Mouse (Mus musculus): ENCODE results near the gene Aebp2. TPM values are rescaled to one million over a fixed set of nuclear protein-coding genes. Genes with fewer than 3 reads are reported as not detected.
A peak's percentile ranks its signal among the peaks of the same experiment; 100 is the strongest.

The Aebp2 gene
- polyA plus RNA-seq, 1 experiment from 2014 or later: 12.4 TPM

DNA sequence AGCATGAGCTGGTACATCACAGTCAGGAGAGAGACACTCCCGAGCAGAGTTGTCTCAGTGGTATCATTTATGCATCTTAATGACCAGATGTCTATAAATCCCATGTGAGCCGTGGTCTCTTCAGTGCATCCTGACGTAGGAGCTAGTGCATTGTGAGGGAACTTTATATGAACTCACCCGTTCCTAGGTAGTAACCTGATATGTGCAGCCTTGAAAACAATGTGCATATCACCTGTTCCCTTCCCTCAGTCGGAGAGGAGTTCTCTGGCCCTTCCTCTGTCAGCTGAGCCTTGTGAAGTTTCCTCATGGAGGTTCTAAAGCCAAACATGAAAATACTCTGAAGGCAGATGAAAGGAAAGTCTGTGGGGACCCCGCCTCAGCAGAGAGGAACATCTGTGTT, 78.8 kb downstream of the Aebp2 start:
- Histone ChIP-seq H3K9me3 (ENCODE audit: control insufficient read depth, low read length) (peaks cover 4% of the 10 kb centered on the region; the same call in 1 of the 2 replicates), H3K9ac (ENCODE audit: low read length) (no peak overlapping the region), H3K4me3 (ENCODE audit: low read depth, low read length) (no peak overlapping the region), H3K27ac (replicated peaks; ENCODE audit: low read depth, low read length) (no peak overlapping the region), H3K27me3 (ENCODE audit: control insufficient read depth, insufficient read depth, low read length) (no peaks in the 10 kb centered on the region), H3K4me2 (ENCODE audit: low read depth, severe bottlenecking) (no peak overlapping the region), H3K4me1 (ENCODE audit: control insufficient read depth, insufficient read depth, low read length) (peaks cover 2% of the 10 kb centered on the region; the same call in 1 of the 2 replicates), H3K36me3 (ENCODE audit: control insufficient read depth, insufficient read depth, low read length) (no peaks in the 10 kb centered on the region)
- ATAC-seq (ENCODE audit: insufficient number of reproducible peaks, low FRiP score, low TSS enrichment, low read depth) (no peak), DNase-seq (ENCODE audit: low spot score) (no peak)
- 78% methylated on average over 6 of the region's 6 CpGs for WGBS

DNA sequence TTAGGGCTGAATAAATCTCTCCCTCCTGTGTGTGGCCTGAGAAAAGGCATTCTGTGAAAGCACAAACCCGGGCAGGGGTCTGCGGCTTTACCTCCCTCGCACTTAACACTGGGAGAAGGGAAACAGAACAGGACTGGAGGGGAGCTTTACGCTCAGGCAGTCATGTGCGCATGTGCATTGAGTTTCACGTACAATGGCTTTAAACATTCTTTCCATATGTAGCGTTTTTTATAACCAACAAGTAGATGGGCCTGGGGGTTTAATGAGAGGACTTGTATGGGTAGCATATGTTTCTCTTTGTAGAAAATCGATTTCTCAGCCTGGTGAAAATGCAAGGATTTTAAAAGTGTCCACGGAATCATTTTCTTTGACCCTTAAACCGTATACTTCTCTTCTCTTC, 82.7 kb downstream of the Aebp2 start:
- WGBS: 49% methylated on average over 10 of the region's 10 CpGs
- Histone ChIP-seq H3K4me3 (ENCODE audit: low read depth, low read length) (no peak overlapping the region), H3K9ac (ENCODE audit: low read length) (no peak overlapping the region), H3K4me2 (ENCODE audit: low read depth, severe bottlenecking) (no peak overlapping the region), H3K36me3 (ENCODE audit: control insufficient read depth, insufficient read depth, low read length) (no peaks in the 10 kb centered on the region), H3K4me1 (ENCODE audit: control insufficient read depth, insufficient read depth, low read length) (peaks cover 7% of the 10 kb centered on the region; the same call in 1 of the 2 replicates), H3K27ac (replicated peaks; ENCODE audit: low read depth, low read length) (no peak overlapping the region), H3K27me3 (ENCODE audit: control insufficient read depth, insufficient read depth, low read length) (no peaks in the 10 kb centered on the region), H3K9me3 (ENCODE audit: control insufficient read depth, low read length) (peaks cover 4% of the 10 kb centered on the region; the same call in 1 of the 2 replicates)
- ATAC-seq (ENCODE audit: insufficient number of reproducible peaks, low FRiP score, low TSS enrichment, low read depth) (peak; percentile 40; the same call in 1 of the 2 replicates), DNase-seq (ENCODE audit: low spot score) (no peak)

- H3K9ac ChIP-seq (ENCODE audit: low read length): no peak overlapping the region
- no peak for ATAC-seq (ENCODE audit: insufficient number of reproducible peaks, low FRiP score, low TSS enrichment, low read depth)
- peaks cover 4% of the 10 kb centered on the region; the same call in 1 of the 2 replicates for H3K9me3 ChIP-seq (ENCODE audit: control insufficient read depth, low read length)
- WGBS: 94% methylated on average over 5 of the region's 5 CpGs
- H3K27ac ChIP-seq (replicated peaks; ENCODE audit: low read depth, low read length): no peak overlapping the region
- no peak overlapping the region for H3K4me2 ChIP-seq (ENCODE audit: low read depth, severe bottlenecking)
- peaks cover 7% of the 10 kb centered on the region; the same call in 1 of the 2 replicates for H3K4me1 ChIP-seq (ENCODE audit: control insufficient read depth, insufficient read depth, low read length)
- no peak overlapping the region for H3K4me3 ChIP-seq (ENCODE audit: low read depth, low read length)
- no peak for DNase-seq (ENCODE audit: low spot score)
- H3K36me3 ChIP-seq (ENCODE audit: control insufficient read depth, insufficient read depth, low read length): no peaks in the 10 kb centered on the region
- H3K27me3 ChIP-seq (ENCODE audit: control insufficient read depth, insufficient read depth, low read length): no peaks in the 10 kb centered on the region
Measured at GRCm38 (mm10) chr6:140706056-140706455, 83.6 kb downstream of the Aebp2 start.

GRCm38 (mm10) chr6:140708059-140708458, 85.6 kb downstream of the Aebp2 start:
- DNase-seq (ENCODE audit: low spot score): no peak
- Histone ChIP-seq H3K4me2 (ENCODE audit: low read depth, severe bottlenecking) (no peak overlapping the region), H3K9ac (ENCODE audit: low read length) (no peak overlapping the region), H3K27ac (replicated peaks; ENCODE audit: low read depth, low read length) (no peak overlapping the region), H3K9me3 (ENCODE audit: control insufficient read depth, low read length) (peaks cover 4% of the 10 kb centered on the region; the same call in 1 of the 2 replicates), H3K4me3 (ENCODE audit: low read depth, low read length) (no peak overlapping the region), H3K36me3 (ENCODE audit: control insufficient read depth, insufficient read depth, low read length) (no peaks in the 10 kb centered on the region), H3K4me1 (ENCODE audit: control insufficient read depth, insufficient read depth, low read length) (peaks cover 7% of the 10 kb centered on the region; the same call in 1 of the 2 replicates), H3K27me3 (ENCODE audit: control insufficient read depth, insufficient read depth, low read length) (no peaks in the 10 kb centered on the region)
- no peak for ATAC-seq (ENCODE audit: insufficient number of reproducible peaks, low FRiP score, low TSS enrichment, low read depth)
- 47% methylated on average over 10 of the region's 10 CpGs for WGBS

GRCm38 (mm10) chr6:140709415-140710107, 87.1 kb downstream of the Aebp2 start:
- Histone ChIP-seq H3K9me3 (ENCODE audit: control insufficient read depth, low read length) (peaks cover 4% of the 10 kb centered on the region; the same call in 1 of the 2 replicates), H3K9ac (ENCODE audit: low read length) (no peak overlapping the region), H3K4me1 (ENCODE audit: control insufficient read depth, insufficient read depth, low read length) (peaks cover 7% of the 10 kb centered on the region; the same call in 1 of the 2 replicates), H3K4me3 (ENCODE audit: low read depth, low read length) (no peak overlapping the region), H3K27me3 (ENCODE audit: control insufficient read depth, insufficient read depth, low read length) (no peaks in the 10 kb centered on the region), H3K27ac (replicated peaks; ENCODE audit: low read depth, low read length) (no peak overlapping the region), H3K36me3 (ENCODE audit: control insufficient read depth, insufficient read depth, low read length) (no peaks in the 10 kb centered on the region), H3K4me2 (ENCODE audit: low read depth, severe bottlenecking) (no peak overlapping the region)
- WGBS: 60% methylated on average over 6 of the region's 6 CpGs
- ATAC-seq (ENCODE audit: insufficient number of reproducible peaks, low FRiP score, low TSS enrichment, low read depth): peak; percentile 32
- DNase-seq (ENCODE audit: low spot score): no peak

DNA sequence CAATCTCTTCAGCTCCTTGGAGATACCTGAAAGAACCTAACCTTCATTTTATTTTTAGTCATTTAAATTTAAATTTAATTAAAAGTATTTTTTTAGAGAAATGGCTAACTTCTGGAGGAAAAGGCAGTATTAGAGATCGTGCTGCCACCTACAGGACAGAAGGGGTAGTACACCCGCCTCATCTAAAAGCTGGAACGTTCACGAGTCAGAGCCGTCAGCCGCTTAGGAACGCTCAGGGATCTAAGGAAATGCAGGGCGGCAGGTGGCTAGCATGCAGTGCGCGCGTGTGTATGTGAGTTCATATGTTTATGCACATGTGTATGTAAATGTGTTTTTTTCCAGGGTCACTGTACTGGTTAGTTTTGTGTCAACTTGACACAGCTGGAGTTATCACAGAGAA, 90.3 kb downstream of the Aebp2 start:
- H3K4me1 ChIP-seq (ENCODE audit: control insufficient read depth, insufficient read depth, low read length): no peaks in the 10 kb centered on the region; the same call in 1 of the 2 replicates
- no peak overlapping the region for H3K4me2 ChIP-seq (ENCODE audit: low read depth, severe bottlenecking)
- no peak overlapping the region for H3K9ac ChIP-seq (ENCODE audit: low read length)
- no peaks in the 10 kb centered on the region for H3K27me3 ChIP-seq (ENCODE audit: control insufficient read depth, insufficient read depth, low read length)
- H3K27ac ChIP-seq (replicated peaks; ENCODE audit: low read depth, low read length): no peak overlapping the region
- 6% methylated on average over 11 of the region's 11 CpGs for whole genome bisulfite sequencing
- H3K36me3 ChIP-seq (ENCODE audit: control insufficient read depth, insufficient read depth, low read length): no peaks in the 10 kb centered on the region
- ATAC-seq (ENCODE audit: insufficient number of reproducible peaks, low FRiP score, low TSS enrichment, low read depth): no peak
- H3K4me3 ChIP-seq (ENCODE audit: low read depth, low read length): no peak overlapping the region
- no peaks in the 10 kb centered on the region for H3K9me3 ChIP-seq (ENCODE audit: control insufficient read depth, low read length)
- peak; percentile 79 for DNase-seq (ENCODE audit: low spot score)

DNA sequence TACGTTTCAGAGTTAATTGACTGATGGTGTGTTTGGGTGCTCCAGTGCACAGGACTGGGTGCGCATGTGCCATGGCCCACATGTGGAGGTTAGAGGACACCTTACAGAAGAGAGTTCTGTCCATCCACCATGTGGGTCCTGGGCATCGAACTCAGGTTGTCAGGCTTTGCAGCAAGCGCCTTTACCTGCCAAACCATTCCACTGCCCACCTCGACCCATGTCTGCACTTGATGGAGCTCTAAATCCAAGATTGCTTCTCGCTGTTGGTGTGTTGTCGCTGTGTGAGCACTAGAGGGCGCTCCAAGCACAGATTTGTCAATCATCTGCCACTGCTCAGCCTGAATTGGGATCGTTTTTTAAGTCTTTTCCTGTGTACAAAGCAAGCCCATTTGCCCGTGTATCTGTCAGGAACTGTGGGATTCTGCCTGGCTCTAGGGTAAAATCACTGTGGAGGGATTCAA, 92.5 kb downstream of the Aebp2 start:
- no peak overlapping the region for H3K4me3 ChIP-seq (ENCODE audit: low read depth, low read length)
- ATAC-seq (ENCODE audit: insufficient number of reproducible peaks, low FRiP score, low TSS enrichment, low read depth) (peak; percentile 53; the same call in 1 of the 2 replicates), DNase-seq (ENCODE audit: low spot score) (peak; percentile 88)
- no peaks in the 10 kb centered on the region for H3K4me1 ChIP-seq (ENCODE audit: control insufficient read depth, insufficient read depth, low read length)
- H3K27me3 ChIP-seq (ENCODE audit: control insufficient read depth, insufficient read depth, low read length): no peaks in the 10 kb centered on the region
- no peaks in the 10 kb centered on the region for H3K36me3 ChIP-seq (ENCODE audit: control insufficient read depth, insufficient read depth, low read length)
- H3K9me3 ChIP-seq (ENCODE audit: control insufficient read depth, low read length): no peaks in the 10 kb centered on the region
- no peak overlapping the region for H3K27ac ChIP-seq (replicated peaks; ENCODE audit: low read depth, low read length)
- 23% methylated on average over 10 of the region's 10 CpGs for WGBS
- no peak overlapping the region for H3K9ac ChIP-seq (ENCODE audit: low read length)
- no peak overlapping the region for H3K4me2 ChIP-seq (ENCODE audit: low read depth, severe bottlenecking)

DNA sequence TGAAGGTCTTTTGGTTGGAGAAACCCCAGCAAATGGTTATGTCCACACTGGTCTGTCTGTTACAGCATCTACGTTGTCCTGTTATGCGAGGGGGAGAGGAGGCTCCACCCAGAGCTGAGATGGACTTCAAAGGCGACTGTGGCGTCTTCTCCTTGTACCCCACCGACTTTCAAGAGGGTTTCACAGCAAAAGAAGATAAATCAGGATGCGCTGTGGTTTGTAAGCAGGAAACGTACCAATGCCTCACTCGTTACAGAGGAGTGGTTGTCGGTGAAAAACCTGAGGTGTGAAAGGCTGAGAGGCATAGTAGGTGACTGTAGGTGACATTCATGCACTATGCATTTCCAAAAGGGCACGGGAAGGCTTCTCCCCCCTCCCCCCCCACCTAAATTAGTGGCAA, 99.6 kb downstream of the Aebp2 start:
- Histone ChIP-seq H3K36me3 (ENCODE audit: control insufficient read depth, insufficient read depth, low read length) (no peaks in the 10 kb centered on the region), H3K9ac (ENCODE audit: low read length) (no peak overlapping the region), H3K4me3 (ENCODE audit: low read depth, low read length) (no peak overlapping the region), H3K27me3 (ENCODE audit: control insufficient read depth, insufficient read depth, low read length) (no peaks in the 10 kb centered on the region), H3K27ac (replicated peaks; ENCODE audit: low read depth, low read length) (no peak overlapping the region), H3K4me2 (ENCODE audit: low read depth, severe bottlenecking) (no peak overlapping the region), H3K9me3 (ENCODE audit: control insufficient read depth, low read length) (no peaks in the 10 kb centered on the region), H3K4me1 (ENCODE audit: control insufficient read depth, insufficient read depth, low read length) (no peaks in the 10 kb centered on the region)
- ATAC-seq (ENCODE audit: insufficient number of reproducible peaks, low FRiP score, low TSS enrichment, low read depth) (no peak), DNase-seq (ENCODE audit: low spot score) (no peak)
- 72% methylated on average over 10 of the region's 10 CpGs for WGBS

Measured in limb, embryonic 11.5 days (tissue).